Mouse (Mus musculus) C2C12 (cell line): ENCODE results near the gene Crnn. TPM values are rescaled to one million over a fixed set of nuclear protein-coding genes. Genes with fewer than 3 reads are reported as not detected.

ENCODE experiments used
- H3K27me3 ChIP-seq: one replicate; pipeline ENCODE4 v1.6.1; 2011; ENCODE audit not compliant: control insufficient read depth, insufficient read depth, insufficient read length
- H3K36me3 ChIP-seq: one replicate; pipeline ENCODE4 v1.6.1; 2011; ENCODE audit not compliant: control insufficient read depth, insufficient read depth
- H3K4me3 ChIP-seq: one replicate; pipeline ENCODE4 v1.5.1; 2011; ENCODE audit warnings: mild to moderate bottlenecking, control low read depth; ENCODE audit not compliant: poor library complexity, insufficient read depth, severe bottlenecking
- H3K79me2 ChIP-seq: one replicate; pipeline ENCODE4 v1.6.1; 2011; ENCODE audit not compliant: control insufficient read depth, insufficient read depth
- H3K79me3 ChIP-seq: one replicate; pipeline ENCODE4 v1.6.1; 2011; ENCODE audit warnings: low read depth, control low read depth
- H3ac ChIP-seq: one replicate; pipeline ENCODE3; 2011; ENCODE audit warnings: low read depth; ENCODE audit not compliant: control insufficient read depth, insufficient read length
- CEBPB ChIP-seq: IDR thresholded peaks from one replicate; pipeline ENCODE4 v1.6.1; 2011; ENCODE audit warnings: low read depth, mild to moderate bottlenecking, control low read depth, moderate library complexity
- CTCF ChIP-seq: IDR thresholded peaks from one replicate; pipeline ENCODE4 v1.5.1; 2011; ENCODE audit not compliant: control insufficient read depth, insufficient read depth, insufficient read length
- FOSL1 ChIP-seq: IDR thresholded peaks from one replicate; pipeline ENCODE4 v1.8.0; 2011; ENCODE audit warnings: mild to moderate bottlenecking, low read length; ENCODE audit not compliant: poor library complexity, insufficient read depth, severe bottlenecking
- MAX ChIP-seq: IDR thresholded peaks from one replicate; pipeline ENCODE4 v1.6.1; 2011; ENCODE audit warnings: mild to moderate bottlenecking, control low read depth
- MYOD1 ChIP-seq: IDR thresholded peaks from one replicate; pipeline ENCODE4 v1.6.1; 2011; ENCODE audit warnings: low read depth; ENCODE audit not compliant: control insufficient read depth, insufficient read length
- MYOG ChIP-seq: IDR thresholded peaks from one replicate; pipeline ENCODE4 v1.6.1; 2011; ENCODE audit not compliant: control insufficient read depth, insufficient read length; ENCODE audit errors: extremely low read depth
- USF1 ChIP-seq: IDR thresholded peaks from one replicate; pipeline ENCODE4 v1.6.1; 2011; ENCODE audit warnings: low read depth, mild to moderate bottlenecking, control low read depth, moderate library complexity
- polyA plus RNA-seq: library from polyadenylated mRNA; unstranded; fragments of >200 nt; fragmentation: generic; extraction: Trizol; gene quantifications from one replicate; pipeline ENCODE4 v1.2.1, GENCODE M21; 2012; ENCODE audit warnings: missing spikeins

Gene Crnn
- polyA plus RNA-seq, 1 experiment = not detected

- no peaks in the 10 kb centered on the region for H3K79me3 ChIP-seq
- no peaks in the 10 kb centered on the region for H3K36me3 ChIP-seq
- no peak within 1 kb of the TSS for H3K4me3 ChIP-seq
- H3K27me3 ChIP-seq = no peaks in the 10 kb centered on the region
- no peak for TF ChIP-seq CEBPB
- TF ChIP-seq MYOD1 = no peak
- TF ChIP-seq MYOG = no peak
- no peak for TF ChIP-seq FOSL1
- TF ChIP-seq CTCF = no peak
- no peak for TF ChIP-seq USF1
- TF ChIP-seq MAX = no peak
- H3ac ChIP-seq = no peak within 1 kb of the TSS
- no peaks in the 10 kb centered on the region for H3K79me2 ChIP-seq
These were observed 52.4 kb downstream of the Crnn start, which contains the start of gene Flg2 for GRCm38 (mm10) chr3:93196978-93197377. Gene Flg2 (plus strand): TSS chr3:93197278.

Other genes with a start within 250 kb of the Crnn start
- not detected for gene Lce3a, start 218.6 kb upstream of the Crnn start, polyA plus RNA-seq
- not detected for gene Lce3b, start 211.8 kb upstream of the Crnn start, polyA plus RNA-seq
- gene Lce3c, start 200.3 kb upstream of the Crnn start, polyA plus RNA-seq = not detected
- gene Lce3d, start 187.4 kb upstream of the Crnn start, polyA plus RNA-seq = not detected
- gene Lce3e, start 177.7 kb upstream of the Crnn start, polyA plus RNA-seq = not detected
- gene Lce3f, start 152.6 kb upstream of the Crnn start, polyA plus RNA-seq = not detected
- not detected for gene Crct1, start 129.1 kb upstream of the Crnn start, polyA plus RNA-seq
- not detected for gene Lce1m, start 125.7 kb upstream of the Crnn start, polyA plus RNA-seq
- 0.09 TPM for gene Gm4858, start 76.0 kb upstream of the Crnn start, polyA plus RNA-seq
- gene Flg2, start 52.5 kb downstream of the Crnn start, polyA plus RNA-seq = not detected
- not detected for gene Flg, start 128.7 kb downstream of the Crnn start, polyA plus RNA-seq
- not detected for gene Hrnr, start 175.0 kb downstream of the Crnn start, polyA plus RNA-seq
- gene Rptn, start 248.9 kb downstream of the Crnn start, polyA plus RNA-seq = not detected